Mouse (Mus musculus): Measurements from ENCODE around the gene Trabd2b.

Trabd2b gene

GRCm38 (mm10) chr4:114607873-114608272 is 201.3 kb downstream of the Trabd2b start:
- DNase-seq, result no peak

- DNase-seq, result no peak
Observed at GRCm38 (mm10) chr4:114609297-114609696, 202.8 kb downstream of the Trabd2b start.

GRCm38 (mm10) chr4:114611166-114611929 is 204.8 kb downstream of the Trabd2b start:
- peak in 1 of 2 experiments; percentile 37 for DNase-seq

GRCm38 (mm10) chr4:114612032-114612431 is 205.5 kb downstream of the Trabd2b start:
- DNase-seq, result peak in 1 of 2 experiments; percentile 18

GRCm38 (mm10) chr4:114612827-114613226 is 206.3 kb downstream of the Trabd2b start:
- no peak for DNase-seq

- peak; percentile 41 to 46 for DNase-seq
Observed at GRCm38 (mm10) chr4:114614086-114614485, 207.6 kb downstream of the Trabd2b start.

GRCm38 (mm10) chr4:114615765-114616164 is 209.2 kb downstream of the Trabd2b start:
- no peak for DNase-seq

GRCm38 (mm10) chr4:114622929-114623328 is 216.4 kb downstream of the Trabd2b start:
- no peak for DNase-seq

GRCm38 (mm10) chr4:114624114-114624910 is 217.8 kb downstream of the Trabd2b start:
- DNase-seq, result no peak

GRCm38 (mm10) chr4:114625357-114625756 is 218.8 kb downstream of the Trabd2b start:
- DNase-seq, result no peak

GRCm38 (mm10) chr4:114625920-114626319 is 219.4 kb downstream of the Trabd2b start:
- DNase-seq, result no peak

GRCm38 (mm10) chr4:114627674-114628293 is 221.3 kb downstream of the Trabd2b start:
- DNase-seq, result peak; percentile 30 to 38

- DNase-seq, result peak; percentile 70 to 85
Observed at GRCm38 (mm10) chr4:114635889-114636288, 229.4 kb downstream of the Trabd2b start.

GRCm38 (mm10) chr4:114636324-114636723 is 229.8 kb downstream of the Trabd2b start:
- no peak for DNase-seq

- DNase-seq, result peak; percentile 50 to 55
Observed at GRCm38 (mm10) chr4:114637120-114637519, 230.6 kb downstream of the Trabd2b start.

- DNase-seq, result no peak
Observed at GRCm38 (mm10) chr4:114642469-114642868, 235.9 kb downstream of the Trabd2b start.

- DNase-seq, result no peak
Observed at GRCm38 (mm10) chr4:114643679-114644208, 237.2 kb downstream of the Trabd2b start.

- no peak for DNase-seq
Observed at GRCm38 (mm10) chr4:114645341-114645740, 238.8 kb downstream of the Trabd2b start.

- DNase-seq, result no peak
Observed at GRCm38 (mm10) chr4:114646825-114647681, 240.5 kb downstream of the Trabd2b start.

GRCm38 (mm10) chr4:114647689-114648088 is 241.2 kb downstream of the Trabd2b start:
- peak; percentile 57 to 89 for DNase-seq

- no peak for DNase-seq
Observed at GRCm38 (mm10) chr4:114648532-114649074, 242.1 kb downstream of the Trabd2b start.

- DNase-seq, result no peak
Observed at GRCm38 (mm10) chr4:114650551-114650950, 244.0 kb downstream of the Trabd2b start.

Data from kidney, postnatal 36 days (tissue).